ENCODE assay signal across 16 mouse cellular contexts in genomic region chr3:135607021-135607420, GRCm38 (mm10).
DNase-seq lines count a peak whose midpoint lies in the region; ATAC-seq and TF ChIP-seq lines count a peak whose summit lies in the region.
"Had no signal": no experiment of that assay in that cellular context is flagged by ENCODE, and none has a peak within 500 bp of the region (broad histone marks: within the 10 kb centered on the region; RNA-seq: fewer than 3 reads in every experiment).

No protein-coding gene starts in this region.

- WGBS in lung, embryonic 15.5 days, result 62% methylated on average over 9 of the region's 9 CpGs
- WGBS in hindbrain, embryonic 14.5 days, result 96% methylated on average over 9 of the region's 9 CpGs

- no peak for TF ChIP-seq RAD21 in CH12.LX (IDR thresholded peaks at IDR 0.05; ENCODE audit: low read depth, low read length)

- H3K4me1 ChIP-seq in lung, embryonic 15.5 days, result peaks cover 23% of the 10 kb centered on the region
- peaks cover 22 to 74% of the 10 kb centered on the region in 2 experiments for H3K4me1 ChIP-seq in CH12.LX (ENCODE audit: control insufficient read depth in 1 of 2, insufficient read depth in 2 of 2)
- H3K4me1 ChIP-seq in megakaryocyte, embryonic 14.5 days, result peaks cover 94% of the 10 kb centered on the region
- 0 out of 2 replicates have a peak, but pooled peaks cover 3% of the 10 kb centered on the region for H3K4me1 ChIP-seq in hindbrain, embryonic 14.5 days (replicated peaks; ENCODE audit: control insufficient read depth, insufficient read depth, low read length)

- H3K9me3 ChIP-seq in lung, embryonic 15.5 days, result no peaks in the 10 kb centered on the region
- no peaks in the 10 kb centered on the region for H3K9me3 ChIP-seq in CH12.LX (replicated peaks; ENCODE audit: low read length)
- no peaks in the 10 kb centered on the region for H3K9me3 ChIP-seq in megakaryocyte, embryonic 14.5 days
- no peaks in the 10 kb centered on the region for H3K9me3 ChIP-seq in hindbrain, embryonic 14.5 days (ENCODE audit: control insufficient read depth, low read length)
- H3K9me3 ChIP-seq: G1E; intestine, embryonic 15.5 days; neural tube, embryonic 15.5 days had no signal

- no peak for TF ChIP-seq CTCF in CH12.LX (conservative IDR thresholded peaks at IDR 0.05 in 1 of 2, IDR thresholded peaks at IDR 0.05 in 1 of 2; ENCODE audit: low read depth in 2 of 2, low read length in 2 of 2)

- no peak for ATAC-seq in lung, embryonic 15.5 days (ENCODE audit: borderline replicate concordance, extremely low read depth, low FRiP score, low TSS enrichment)
- ATAC-seq in erythroid progenitor cell, adult 5-6 weeks (replicated peaks; ENCODE audit: low FRiP score, poor library complexity, severe bottlenecking), result peak; percentile 32
- ATAC-seq in hindbrain, embryonic 14.5 days (ENCODE audit: low FRiP score), result no peak

- DNase-seq in lung, postnatal 10 days, result no peak
- no peak for DNase-seq in CH12.LX (ENCODE audit: extremely low read depth)
- no peak for DNase-seq in cerebellum, postnatal 14 days
- no peak for DNase-seq in hindbrain, embryonic 14.5 days (ENCODE audit: low spot score)
- DNase-seq in Muller cell, postnatal 12 days (ENCODE audit: inconsistent ontology term), result no peak
- DNase-seq: heart, postnatal 10 days; kidney, postnatal 4 days; lung, adult 18-20 months; right cerebral cortex, postnatal 25 days had no signal

- TF ChIP-seq POLR2A in CH12.LX (IDR thresholded peaks at IDR 0.05; ENCODE audit: low read depth, low read length), result no peak

- H3K4me2 ChIP-seq in lung, embryonic 15.5 days, result no peak overlapping the region
- peak overlapping the region; percentile 84; the same call in 1 of the 2 replicates for H3K4me2 ChIP-seq in CH12.LX (ENCODE audit: insufficient read depth, low read depth, poor library complexity, severe bottlenecking)
- no peak overlapping the region for H3K4me2 ChIP-seq in hindbrain, embryonic 14.5 days (replicated peaks)
- H3K4me2 ChIP-seq: intestine, embryonic 15.5 days; neural tube, embryonic 15.5 days had no signal

- H3K36me3 ChIP-seq in lung, embryonic 15.5 days, result peaks cover 34% of the 10 kb centered on the region
- H3K36me3 ChIP-seq in CH12.LX (replicated peaks in 1 of 2; ENCODE audit: control insufficient read depth in 1 of 2, insufficient read depth in 1 of 2, low read length in 1 of 2), result peaks cover 78 to 89% of the 10 kb centered on the region in 2 experiments
- H3K36me3 ChIP-seq in megakaryocyte, embryonic 14.5 days (replicated peaks; ENCODE audit: low read length), result peaks cover 75% of the 10 kb centered on the region
- H3K36me3 ChIP-seq in hindbrain, embryonic 14.5 days (replicated peaks; ENCODE audit: control insufficient read depth, insufficient read depth), result peaks cover 66% of the 10 kb centered on the region

- peak overlapping the region; percentile 41; the same call in 1 of the 2 replicates for H3K27ac ChIP-seq in lung, embryonic 15.5 days
- H3K27ac ChIP-seq in CH12.LX (ENCODE audit: insufficient read depth, low read depth), result peak overlapping the region; percentile 50
- H3K27ac ChIP-seq in hindbrain, embryonic 14.5 days, result no peak overlapping the region
- H3K27ac ChIP-seq: intestine, embryonic 15.5 days; neural tube, embryonic 15.5 days had no signal

- no peak overlapping the region for H3K4me3 ChIP-seq in lung, embryonic 15.5 days
- H3K4me3 ChIP-seq in CH12.LX (replicated peaks in 1 of 3; ENCODE audit: low read depth in 2 of 3, low read length in 2 of 3, poor library complexity in 1 of 3), result peak overlapping the region in 1 of 3 experiments; percentile 23
- peak overlapping the region; percentile 94 for H3K4me3 ChIP-seq in megakaryocyte, embryonic 14.5 days (replicated peaks)
- H3K4me3 ChIP-seq in hindbrain, embryonic 14.5 days (replicated peaks; ENCODE audit: low read length), result no peak overlapping the region
- H3K4me3 ChIP-seq: intestine, embryonic 15.5 days; left cerebral cortex, adult 2 months; neural tube, embryonic 15.5 days had no signal

- dilution Hi-C loops in CH12.LX (cut with MboI; ENCODE audit: extremely low pct_ligation_motif_present, extremely low pct_unique_long_range_greater_than_20kb, low sequenced_read_pairs), result no loop called here

- no peak overlapping the region for H3K9ac ChIP-seq in lung, embryonic 15.5 days
- H3K9ac ChIP-seq in CH12.LX (ENCODE audit: insufficient read depth, low read depth), result no peak overlapping the region
- H3K9ac ChIP-seq in hindbrain, embryonic 14.5 days, result no peak overlapping the region
- H3K9ac ChIP-seq: intestine, embryonic 15.5 days; neural tube, embryonic 15.5 days had no signal

- peaks cover 5% of the 10 kb centered on the region; the same call in 1 of the 2 replicates for H3K79me2 ChIP-seq in CH12.LX (replicated peaks; ENCODE audit: control insufficient read depth, extremely low read depth, insufficient read depth, poor library complexity, severe bottlenecking)

- no peaks in the 10 kb centered on the region for H3K27me3 ChIP-seq in lung, embryonic 15.5 days
- no peaks in the 10 kb centered on the region for H3K27me3 ChIP-seq in CH12.LX (replicated peaks)
- no peaks in the 10 kb centered on the region for H3K27me3 ChIP-seq in megakaryocyte, embryonic 14.5 days (replicated peaks)
- H3K27me3 ChIP-seq in hindbrain, embryonic 14.5 days (ENCODE audit: control insufficient read depth, insufficient read depth, low read length), result no peaks in the 10 kb centered on the region
- H3K27me3 ChIP-seq: intestine, embryonic 15.5 days; neural tube, embryonic 15.5 days had no signal

- in situ Hi-C loops in CH12.LX (cut with MboI; ENCODE audit: low pct_ligation_motif_present, low pct_unique_long_range_greater_than_20kb, low sequenced_read_pairs), result loop anchor here (10.0 kb wide), 1 partner anchor 118 kb away; no protein-coding TSS in a partner anchor

- TF ChIP-seq EP300 in CH12.LX (IDR thresholded peaks at IDR 0.05; ENCODE audit: low read length), result no peak

TF ChIP-seq in CH12.LX, 34 proteins besides CTCF, POLR2A, EP300 and RAD21:
- TF ChIP-seq MAFK (IDR thresholded peaks at IDR 0.05; ENCODE audit: insufficient replicate concordance, low read length), result 0 out of 2 replicates have a peak, but pooled peaks have one; percentile 7
- no peak for TF ChIP-seq ZNF384 (IDR thresholded peaks at IDR 0.05; ENCODE audit: low read depth, low read length)
- TF ChIP-seq E2F4 (IDR thresholded peaks at IDR 0.05; ENCODE audit: insufficient replicate concordance, low read depth, low read length), result no peak
